Mouse (Mus musculus) intestine, embryonic 15.5 days (tissue): ENCODE results near the gene Exosc2. TPM values are rescaled to one million over a fixed set of nuclear protein-coding genes. Genes with fewer than 3 reads are reported as not detected.

Source experiments
- ATAC-seq: fragments of 200-750 bp; cut with Nextera tagmentation; 2 replicates; pipeline ENCODE4 v1.8.0; 2017; ENCODE audit warnings: moderate TSS enrichment, moderate library complexity
- H3K27ac ChIP-seq: fragments of 300-500 bp; sonication (generic); 2 replicates; pipeline ENCODE4 v1.5.1; 2015; ENCODE audit warnings: mild to moderate bottlenecking, inconsistent platforms
- H3K27me3 ChIP-seq: fragments of 300-500 bp; sonication (generic); replicated peaks from 2 replicates; pipeline ENCODE4 v1.6.1; 2015; ENCODE audit warnings: inconsistent platforms
- H3K36me3 ChIP-seq: fragments of 300-500 bp; sonication (generic); 2 replicates; pipeline ENCODE4 v1.6.1; 2015; ENCODE audit warnings: inconsistent platforms
- H3K4me1 ChIP-seq: fragments of 300-500 bp; sonication (generic); replicated peaks from 2 replicates; pipeline ENCODE4 v1.6.1; 2015; ENCODE audit warnings: inconsistent platforms
- H3K4me2 ChIP-seq: fragments of 300-500 bp; sonication (generic); replicated peaks from 2 replicates; pipeline ENCODE4 v1.6.1; 2015; ENCODE audit warnings: mild to moderate bottlenecking, inconsistent platforms
- H3K4me3 ChIP-seq: fragments of 300-500 bp; sonication (generic); replicated peaks from 2 replicates; pipeline ENCODE4 v1.5.1; 2015; ENCODE audit warnings: inconsistent platforms
- H3K9ac ChIP-seq: fragments of 300-500 bp; sonication (generic); 2 replicates; pipeline ENCODE4 v1.6.1; 2015; ENCODE audit warnings: inconsistent platforms
- H3K9me3 ChIP-seq: fragments of 300-500 bp; sonication (generic); 2 replicates; pipeline ENCODE4 v1.6.1; 2016; ENCODE audit warnings: inconsistent platforms
- WGBS: fragments of 180-500 bp; shearing (Covaris S2); methylation state at CpG from one replicate; pipeline ENCODE4 v1.1.7; 2015; 5-methylcytosine and 5-hydroxymethylcytosine counted together
- polyA plus RNA-seq: library from polyadenylated mRNA; unstranded; fragments of >200 nt; fragmentation: Nextera tagmentation; extraction: Ambion mirVana; gene quantifications from 2 replicates; pipeline ENCODE4 v1.2.1, GENCODE M21; 2015

Exosc2 gene
- polyA plus RNA-seq, result 63.1 and 69.3 TPM in 2 replicates

DNA sequence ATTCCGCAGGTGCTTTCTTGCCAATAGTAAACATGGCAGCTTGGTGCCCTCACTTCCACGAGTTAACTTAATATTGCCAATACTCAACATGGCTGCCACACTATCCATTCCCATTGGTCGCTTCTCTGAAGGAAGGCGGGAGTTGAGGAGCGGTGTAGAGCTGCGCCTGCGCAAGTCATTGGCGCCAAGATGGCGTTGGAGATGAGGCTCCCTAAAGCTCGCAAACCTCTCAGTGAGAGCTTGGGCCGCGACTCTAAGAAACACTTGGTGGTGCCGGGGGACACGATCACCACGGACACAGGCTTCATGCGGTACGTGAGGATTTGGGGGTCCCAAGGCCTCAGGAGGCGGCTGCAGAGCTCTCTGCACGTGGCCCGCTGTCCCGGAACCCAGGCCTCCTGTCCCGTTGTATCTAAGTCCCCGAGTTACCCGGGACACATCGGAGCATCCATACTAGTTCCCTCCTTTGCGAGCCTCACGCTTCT, at the start of gene Exosc2:
Gene Exosc2 (plus strand): TSS at position 165 of the 485 bp plus-strand sequence.
- peak within 1 kb of the TSS; percentile 79 for H3K4me3 ChIP-seq
- no peaks in the 10 kb centered on the region for H3K27me3 ChIP-seq
- H3K4me1 ChIP-seq, result peaks cover 8% of the 10 kb centered on the region
- H3K9me3 ChIP-seq, result no peaks in the 10 kb centered on the region
- ATAC-seq, result peak; percentile 98
- peak within 1 kb of the TSS; percentile 85 for H3K9ac ChIP-seq
- H3K27ac ChIP-seq, result peak within 1 kb of the TSS; percentile 80
- under 1% methylated on average over 27 of the region's 27 CpGs for WGBS
- H3K4me2 ChIP-seq, result peak within 1 kb of the TSS; percentile 68
- peaks cover 23% of the 10 kb centered on the region for H3K36me3 ChIP-seq

DNA sequence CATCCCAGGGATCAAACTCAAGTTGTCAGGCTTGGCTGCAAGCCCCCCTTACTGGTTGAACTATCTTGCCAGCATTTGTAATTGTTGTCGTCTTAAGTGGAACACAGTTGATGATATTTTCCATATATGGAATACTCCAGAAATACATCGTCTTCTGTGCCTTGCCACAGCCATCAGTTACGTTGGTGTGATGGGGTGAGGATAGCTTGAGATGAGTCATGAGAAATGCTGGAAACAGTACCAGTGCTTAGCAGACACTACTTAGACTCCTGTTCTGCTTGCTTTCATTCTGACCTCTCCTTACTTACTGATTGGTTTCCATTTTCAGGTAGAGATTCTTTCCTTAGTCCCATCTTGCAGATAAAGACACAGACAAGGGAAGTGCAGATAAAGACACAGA, 37.0 kb upstream of the Exosc2 start:
- H3K9ac ChIP-seq, result no peak overlapping the region
- H3K4me1 ChIP-seq, result peaks cover 22% of the 10 kb centered on the region
- no peak for ATAC-seq
- H3K9me3 ChIP-seq, result no peaks in the 10 kb centered on the region
- 54% methylated on average over 3 of the region's 3 CpGs for WGBS
- no peak overlapping the region for H3K4me3 ChIP-seq
- H3K4me2 ChIP-seq, result no peak overlapping the region
- H3K27me3 ChIP-seq, result peaks cover 71% of the 10 kb centered on the region
- H3K36me3 ChIP-seq, result no peaks in the 10 kb centered on the region
- H3K27ac ChIP-seq, result no peak overlapping the region

DNA sequence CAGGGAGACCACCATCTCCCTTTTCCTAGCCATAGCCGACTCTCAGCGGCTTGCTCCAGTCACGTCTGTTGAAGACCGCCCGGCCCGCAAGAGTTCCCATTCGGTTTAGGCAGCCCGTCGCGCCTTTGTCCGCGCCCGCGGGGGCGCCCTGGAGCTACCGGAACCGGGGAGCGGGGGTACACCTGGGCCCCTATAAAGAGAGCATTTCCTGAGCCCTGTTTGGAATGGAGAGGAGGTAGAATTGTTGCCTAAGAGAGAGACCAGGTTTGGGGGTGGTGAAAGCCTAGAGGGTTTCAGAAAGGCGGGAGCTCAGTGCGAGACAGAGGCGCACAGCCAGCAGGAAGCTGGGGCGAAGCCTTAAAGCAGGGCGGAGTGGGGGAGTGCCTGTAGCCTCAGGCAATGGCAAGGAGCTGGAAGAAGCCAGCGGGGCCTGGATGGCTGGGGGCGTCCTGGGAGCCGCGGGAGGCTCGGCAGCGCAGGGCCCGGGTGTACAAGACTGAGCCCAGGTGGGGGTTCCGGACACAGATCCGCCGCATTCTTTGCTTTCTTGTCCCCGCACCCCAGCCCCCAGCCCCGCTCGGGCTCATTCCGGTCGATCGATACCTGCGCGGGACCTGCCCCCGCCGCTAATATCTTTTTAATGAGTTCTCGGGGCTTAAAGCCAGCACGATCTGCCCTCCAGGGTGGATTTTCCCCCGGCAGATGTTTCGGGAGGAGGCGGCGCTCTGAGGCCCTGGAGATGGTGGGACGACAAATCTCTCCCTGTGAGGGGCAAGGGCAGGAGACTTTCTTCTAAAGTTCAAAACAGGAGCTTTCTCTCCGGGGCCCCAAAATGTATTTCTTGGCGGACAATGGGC, 35.0 kb upstream of the Exosc2 start:
- H3K9ac ChIP-seq, result no peak overlapping the region
- H3K27ac ChIP-seq, result no peak overlapping the region
- peaks cover 90% of the 10 kb centered on the region for H3K27me3 ChIP-seq
- ATAC-seq, result no peak
- H3K4me1 ChIP-seq, result peaks cover 27% of the 10 kb centered on the region
- H3K9me3 ChIP-seq, result no peaks in the 10 kb centered on the region
- H3K4me3 ChIP-seq, result peak overlapping the region; percentile 5
- H3K36me3 ChIP-seq, result no peaks in the 10 kb centered on the region
- 1% methylated on average over 52 of the region's 52 CpGs for WGBS
- H3K4me2 ChIP-seq, result peak overlapping the region; percentile 40

DNA sequence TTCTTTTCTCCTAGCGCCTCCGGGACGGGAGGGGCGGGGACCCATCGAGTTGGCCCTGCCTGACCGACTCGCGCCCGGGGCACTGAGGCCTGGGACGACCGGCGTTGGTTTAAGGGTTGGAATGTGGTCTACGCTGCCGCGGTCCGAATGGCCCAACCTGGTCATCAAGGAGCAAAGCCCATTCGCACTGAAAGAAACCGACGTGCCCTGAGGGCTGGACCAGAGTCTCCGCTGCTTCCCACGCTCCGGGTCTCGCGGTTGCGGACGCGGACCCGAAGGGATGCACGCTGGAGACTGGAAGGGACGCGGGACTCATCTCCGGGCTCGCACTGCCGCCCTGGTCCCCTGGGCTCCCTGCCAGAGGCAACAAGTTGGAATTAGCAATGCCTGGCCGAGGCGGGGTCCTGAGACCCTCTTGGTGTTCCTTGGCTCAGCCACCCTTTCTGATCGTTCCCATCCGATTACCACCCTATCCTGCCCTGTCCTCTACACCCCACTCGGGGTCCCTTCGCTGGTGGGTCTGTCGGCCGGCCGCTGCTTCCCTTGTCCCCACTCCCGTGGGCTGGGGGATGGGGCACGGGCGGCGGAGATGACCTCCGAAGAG, 34.3 kb upstream of the Exosc2 start:
- Histone ChIP-seq H3K36me3 (no peaks in the 10 kb centered on the region), H3K27ac (no peak overlapping the region), H3K9ac (no peak overlapping the region), H3K4me1 (peaks cover 29% of the 10 kb centered on the region), H3K9me3 (no peaks in the 10 kb centered on the region), H3K4me2 (peak overlapping the region; percentile 40), H3K27me3 (peaks cover 94% of the 10 kb centered on the region), H3K4me3 (peak overlapping the region; percentile 5)
- under 1% methylated on average over 48 of the region's 48 CpGs for WGBS
- ATAC-seq, result no peak

DNA sequence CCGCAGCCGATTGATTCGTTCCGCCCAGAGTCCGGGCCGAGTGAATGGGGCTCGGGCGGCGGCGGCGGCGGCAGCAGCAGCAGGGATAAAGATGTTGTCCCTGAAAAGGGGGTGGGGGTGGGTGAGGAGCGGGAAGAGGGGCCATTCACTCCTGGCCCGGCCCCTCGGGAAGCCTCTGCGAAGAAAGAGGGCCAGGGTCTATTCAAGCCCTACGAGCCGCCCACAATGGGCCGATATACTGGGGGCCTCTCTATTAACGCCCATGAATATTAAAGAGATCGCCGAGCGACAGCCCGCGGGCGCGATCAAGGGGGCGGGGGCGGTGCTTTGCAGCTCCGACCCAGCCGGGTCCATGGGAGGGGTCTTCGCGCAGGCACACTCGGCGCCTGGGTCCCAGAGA, 33.8 kb upstream of the Exosc2 start:
- WGBS, result 4% methylated on average over 34 of the region's 35 CpGs
- H3K4me2 ChIP-seq, result peak overlapping the region; percentile 40

DNA sequence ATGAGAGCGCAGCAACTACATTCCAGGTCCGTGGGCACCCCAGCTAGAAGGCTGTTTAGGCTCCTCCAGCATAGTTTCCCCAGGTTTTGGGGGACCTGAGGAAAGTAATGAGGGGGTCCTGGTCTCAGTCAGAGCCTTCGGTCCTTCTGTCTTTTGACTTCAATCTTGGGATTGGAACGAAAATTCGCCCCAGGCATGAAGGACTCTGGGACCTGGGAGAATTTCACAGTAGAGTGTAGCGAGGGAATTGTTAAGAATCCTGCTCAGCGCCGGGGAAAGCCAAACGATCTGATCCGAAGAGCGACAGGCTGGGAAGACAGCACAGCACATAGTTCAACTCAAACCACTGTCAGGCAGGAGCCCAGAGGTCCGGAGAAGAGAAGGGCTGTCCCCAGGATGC, 33.2 kb upstream of the Exosc2 start:
- Histone ChIP-seq H3K4me3 (no peak overlapping the region), H3K9ac (no peak overlapping the region), H3K9me3 (no peaks in the 10 kb centered on the region), H3K4me1 (peaks cover 30% of the 10 kb centered on the region), H3K27ac (no peak overlapping the region), H3K27me3 (peaks cover 96% of the 10 kb centered on the region), H3K36me3 (no peaks in the 10 kb centered on the region), H3K4me2 (no peak overlapping the region)
- no peak for ATAC-seq
- 1% methylated on average over 12 of the region's 12 CpGs for WGBS

More for the DNA sequence above, 33.8 kb upstream of the Exosc2 start:
- no peak for ATAC-seq
- Histone ChIP-seq H3K27ac (no peak overlapping the region), H3K4me3 (peak overlapping the region; percentile 5; the same call in 1 of the 2 replicates), H3K9ac (no peak overlapping the region), H3K4me1 (peaks cover 30% of the 10 kb centered on the region), H3K36me3 (no peaks in the 10 kb centered on the region), H3K9me3 (no peaks in the 10 kb centered on the region), H3K27me3 (peaks cover 94% of the 10 kb centered on the region)

DNA sequence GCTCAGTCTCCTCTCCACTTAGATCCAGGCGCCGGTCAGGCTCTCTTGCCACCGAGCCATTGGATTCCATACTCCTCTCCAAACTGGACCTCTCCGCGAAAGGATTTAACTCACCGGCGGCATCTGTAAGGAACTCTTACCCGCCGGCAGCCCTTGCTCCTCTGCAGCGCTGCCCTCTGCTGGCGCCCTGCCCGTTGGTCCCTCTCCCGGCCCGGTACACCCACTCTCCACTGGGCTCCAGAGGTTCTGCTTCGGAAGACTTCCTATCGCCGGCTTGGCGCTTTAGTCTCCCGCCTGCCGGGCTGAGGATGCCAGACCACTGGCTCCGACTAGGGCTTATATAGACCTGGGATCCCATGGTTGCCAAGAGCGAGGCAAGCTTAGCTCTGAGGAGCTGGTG, 32.7 kb upstream of the Exosc2 start:
- Histone ChIP-seq H3K27ac (no peak overlapping the region), H3K36me3 (no peaks in the 10 kb centered on the region), H3K4me1 (peaks cover 30% of the 10 kb centered on the region), H3K4me3 (no peak overlapping the region), H3K9ac (no peak overlapping the region), H3K27me3 (peaks cover 96% of the 10 kb centered on the region), H3K4me2 (peak overlapping the region; percentile 17; the same call in 1 of the 2 replicates), H3K9me3 (no peaks in the 10 kb centered on the region)
- ATAC-seq, result no peak
- WGBS, result under 1% methylated on average over 22 of the region's 22 CpGs

DNA sequence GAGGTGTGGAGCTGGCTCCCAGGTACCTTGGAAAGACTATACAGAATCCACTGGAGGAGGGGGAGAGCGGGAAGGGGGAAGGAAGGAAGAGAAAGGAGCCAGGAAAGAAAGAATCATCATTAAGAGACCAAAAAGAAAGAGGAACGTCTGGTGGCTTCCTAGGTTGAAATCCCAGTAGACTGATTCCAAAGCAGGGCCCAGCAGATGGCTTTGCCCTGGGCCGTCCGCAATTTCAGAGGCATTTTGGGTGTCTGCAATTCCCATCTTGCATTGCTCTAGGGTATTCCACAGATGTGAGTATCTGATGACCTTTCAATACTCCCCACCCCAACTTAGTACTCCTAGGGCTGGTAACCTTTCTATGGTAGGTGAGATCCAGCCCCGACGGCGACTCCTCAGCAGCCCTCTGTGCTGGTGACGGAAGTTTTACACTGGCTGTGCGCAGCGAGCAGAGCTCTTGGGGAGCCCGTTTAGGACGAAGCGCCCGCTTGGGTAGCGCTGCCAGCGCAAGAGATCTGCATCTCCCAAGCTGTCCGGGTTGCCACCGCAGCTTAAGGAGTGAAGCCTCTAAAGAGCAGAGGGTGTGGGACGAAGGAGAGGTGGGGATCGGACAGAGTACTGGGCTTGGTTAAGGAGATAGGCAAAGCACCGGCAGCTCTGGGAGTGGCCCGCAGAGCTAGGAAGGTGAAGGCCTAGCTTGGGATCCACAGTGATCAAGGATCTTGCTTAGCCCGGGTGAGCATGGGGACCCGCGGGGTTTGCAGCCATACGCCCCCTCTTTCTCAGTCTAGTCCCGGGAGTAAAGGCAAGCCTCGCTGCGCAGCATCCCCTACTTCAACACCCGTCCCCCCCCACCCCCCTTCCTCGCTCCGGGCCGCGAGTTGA, 31.7 kb upstream of the Exosc2 start:
- H3K4me3 ChIP-seq, result no peak overlapping the region
- no peak overlapping the region for H3K4me2 ChIP-seq
- ATAC-seq, result no peak
- no peak overlapping the region for H3K9ac ChIP-seq
- H3K9me3 ChIP-seq, result no peaks in the 10 kb centered on the region
- no peak overlapping the region for H3K27ac ChIP-seq
- peaks cover 30% of the 10 kb centered on the region for H3K4me1 ChIP-seq
- peaks cover 96% of the 10 kb centered on the region for H3K27me3 ChIP-seq
- WGBS, result 3% methylated on average over 33 of the region's 34 CpGs
- H3K36me3 ChIP-seq, result no peaks in the 10 kb centered on the region

DNA sequence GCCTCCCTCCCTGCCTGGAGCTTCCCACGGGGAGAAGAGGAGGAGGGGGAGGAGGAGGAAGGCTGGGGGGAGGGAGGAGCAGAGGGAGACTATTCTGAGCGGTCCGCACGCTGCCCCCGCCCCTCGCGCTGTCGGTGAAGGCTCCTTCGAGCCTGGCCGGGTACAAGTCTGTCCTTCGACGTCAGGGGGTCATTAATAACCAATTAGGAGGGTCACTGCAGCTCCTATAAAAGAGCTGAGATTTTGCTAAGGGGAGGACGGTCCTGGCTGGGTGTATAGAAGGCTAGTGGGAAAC, 31.1 kb upstream of the Exosc2 start:
- H3K4me3 ChIP-seq, result no peak overlapping the region
- peaks cover 30% of the 10 kb centered on the region for H3K4me1 ChIP-seq
- H3K9ac ChIP-seq, result no peak overlapping the region
- no peaks in the 10 kb centered on the region for H3K36me3 ChIP-seq
- no peak overlapping the region for H3K4me2 ChIP-seq
- no peak overlapping the region for H3K27ac ChIP-seq
- peaks cover 96% of the 10 kb centered on the region for H3K27me3 ChIP-seq
- under 1% methylated on average over 12 of the region's 13 CpGs for WGBS
- no peaks in the 10 kb centered on the region for H3K9me3 ChIP-seq
- ATAC-seq, result no peak

DNA sequence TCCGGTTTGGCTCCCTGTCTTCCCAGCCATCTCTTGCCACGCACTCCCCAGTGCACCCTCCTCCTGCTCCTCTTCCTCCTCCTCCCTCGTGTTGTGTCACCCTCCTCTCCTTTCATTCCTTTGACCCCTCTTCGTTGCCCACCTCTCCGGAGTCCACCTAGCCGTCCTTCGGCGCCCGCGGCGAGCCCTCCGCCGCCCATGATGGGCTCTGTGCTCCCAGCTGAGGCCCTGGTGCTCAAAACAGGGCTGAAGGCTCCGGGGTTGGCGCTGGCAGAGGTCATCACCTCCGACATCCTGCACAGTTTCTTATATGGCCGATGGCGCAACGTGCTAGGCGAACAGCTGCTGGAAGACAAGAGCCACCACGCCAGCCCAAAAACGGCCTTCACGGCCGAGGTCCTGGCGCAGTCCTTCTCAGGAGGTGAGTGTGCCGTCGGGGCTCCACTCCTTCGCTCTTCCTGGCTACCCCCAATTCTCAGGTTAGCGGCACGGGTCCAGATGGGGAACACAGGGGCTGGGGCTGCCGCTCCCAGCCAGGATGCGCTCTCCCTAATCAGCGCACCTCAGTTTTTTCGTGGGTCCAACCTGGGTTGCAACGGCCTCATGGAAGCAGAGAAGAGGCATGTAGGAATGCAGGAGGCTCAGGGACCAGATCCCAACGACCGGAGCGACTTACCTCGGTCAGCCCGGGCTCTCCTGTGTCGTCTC, 30.5 kb upstream of the Exosc2 start, which contains the start of gene Prdm12:
Gene Prdm12 (plus strand): TSS at position 137 of the 708 bp plus-strand sequence.
- WGBS, result 2% methylated on average over 41 of the region's 41 CpGs
- H3K4me3 ChIP-seq, result no peak within 1 kb of the TSS
- no peak for ATAC-seq

DNA sequence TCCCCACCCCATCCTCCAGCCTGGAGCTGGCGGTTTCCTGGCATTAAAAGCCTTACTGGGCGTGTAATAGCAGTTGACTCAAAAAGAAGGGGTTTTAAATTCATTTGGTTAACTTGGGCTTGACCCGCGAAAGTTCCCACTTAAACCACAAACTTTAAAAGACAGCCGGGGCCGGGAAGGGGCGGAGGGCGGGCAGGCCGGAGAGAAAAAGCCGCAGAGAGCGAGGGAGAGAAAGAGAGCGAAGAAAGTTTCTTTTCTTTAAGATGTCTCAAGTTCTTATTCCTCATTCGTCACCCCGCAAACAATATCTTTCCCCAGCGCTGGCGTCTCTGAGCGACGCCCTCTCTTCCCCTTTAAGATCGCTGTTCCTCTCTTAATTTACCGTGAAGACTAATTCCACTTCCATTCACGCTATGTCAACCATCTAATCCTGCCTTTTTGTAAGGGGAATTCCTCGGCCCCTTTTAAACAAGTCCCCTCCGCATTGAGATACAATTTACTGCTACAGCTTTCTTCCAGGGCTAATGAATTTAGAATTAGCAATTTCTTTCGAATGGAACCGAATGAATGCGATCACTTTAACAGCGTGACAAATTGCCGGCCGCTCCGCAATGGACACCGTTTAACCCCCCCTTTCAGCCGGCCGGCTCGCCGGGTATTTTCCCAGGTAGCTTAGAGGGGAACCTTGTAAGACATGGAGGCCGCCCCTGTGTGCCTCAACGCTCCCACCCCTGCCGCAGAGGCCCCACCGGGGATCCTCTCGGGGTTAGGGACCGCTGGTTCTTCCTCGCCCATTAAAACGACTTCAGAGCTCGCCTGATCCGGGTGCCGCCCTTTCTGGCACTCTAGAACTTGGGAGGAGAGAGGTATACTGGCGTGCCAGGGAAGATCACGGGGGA, 29.7 kb upstream of the Exosc2 start:
- H3K4me3 ChIP-seq, result 0 out of 2 replicates have a peak overlapping the region, but pooled peaks have one; percentile 1

More for the DNA sequence above, 30.5 kb upstream of the Exosc2 start, which contains the start of gene Prdm12:
- H3K27ac ChIP-seq, result no peak within 1 kb of the TSS
- no peak within 1 kb of the TSS for H3K4me2 ChIP-seq
- no peak within 1 kb of the TSS for H3K9ac ChIP-seq
- peaks cover 30% of the 10 kb centered on the region for H3K4me1 ChIP-seq
- H3K9me3 ChIP-seq, result no peaks in the 10 kb centered on the region
- peaks cover 96% of the 10 kb centered on the region for H3K27me3 ChIP-seq
- no peaks in the 10 kb centered on the region for H3K36me3 ChIP-seq

More for the DNA sequence above, 29.7 kb upstream of the Exosc2 start:
- H3K9ac ChIP-seq, result no peak overlapping the region
- H3K9me3 ChIP-seq, result no peaks in the 10 kb centered on the region
- under 1% methylated on average over 48 of the region's 48 CpGs for WGBS
- H3K27ac ChIP-seq, result no peak overlapping the region
- no peak for ATAC-seq
- H3K36me3 ChIP-seq, result no peaks in the 10 kb centered on the region
- no peak overlapping the region for H3K4me2 ChIP-seq
- H3K4me1 ChIP-seq, result peaks cover 23% of the 10 kb centered on the region
- H3K27me3 ChIP-seq, result peaks cover 93% of the 10 kb centered on the region
